ENCODE assay signal across 8 mouse cellular contexts in the genomic region with DNA sequence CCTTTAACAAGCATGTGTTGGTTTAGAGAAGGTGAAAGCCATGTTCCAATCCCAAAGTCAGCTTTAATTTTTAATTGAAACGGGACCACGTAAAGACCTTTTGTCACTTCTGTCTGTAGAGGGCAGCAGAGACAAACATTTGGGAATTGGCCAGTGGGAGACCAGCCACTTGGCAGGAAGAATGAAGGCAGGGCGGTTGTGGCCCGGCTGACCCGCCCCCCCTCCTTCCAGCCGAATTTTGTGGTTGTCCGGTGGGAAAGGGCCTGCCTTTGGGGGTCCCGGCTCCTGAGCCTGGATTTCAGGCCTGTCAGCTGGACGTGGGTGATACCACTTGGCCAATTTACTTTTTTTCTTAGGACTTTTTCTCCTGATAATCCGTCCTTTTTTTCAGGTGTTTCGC. TPM values are rescaled to one million over a fixed set of nuclear protein-coding genes. Genes with fewer than 3 reads are reported as not detected.
DNase-seq lines count a peak whose midpoint lies in the region; ATAC-seq and TF ChIP-seq lines count a peak whose summit lies in the region.

No protein-coding gene starts in this region.

- 9% methylated on average over 11 of the region's 11 CpGs for WGBS in heart, postnatal 0 days
- whole genome bisulfite sequencing in lung, postnatal 0 days, result 11% methylated on average over 11 of the region's 11 CpGs

- TF ChIP-seq POLR2A in MEL (IDR thresholded peaks at IDR 0.05; ENCODE audit: control insufficient read depth in 1 of 2, insufficient read depth in 1 of 2, low read depth in 1 of 2, low read length in 2 of 2, poor library complexity in 1 of 2), result no peak

- H3K4me1 ChIP-seq in MEL (ENCODE audit: control insufficient read depth in 1 of 2, insufficient read depth in 2 of 2, low read length in 2 of 2), result no peaks in the 10 kb centered on the region
- peaks cover 4% of the 10 kb centered on the region for H3K4me1 ChIP-seq in erythroblast, embryonic 14.5 days (ENCODE audit: control insufficient read depth)
- H3K4me1 ChIP-seq in heart, postnatal 0 days (ENCODE audit: control insufficient read depth, insufficient read depth), result no peaks in the 10 kb centered on the region
- H3K4me1 ChIP-seq in lung, postnatal 0 days (ENCODE audit: insufficient read depth, low read depth, low read length), result no peaks in the 10 kb centered on the region

- no peaks in the 10 kb centered on the region; the same call in 1 of the 2 replicates for H3K79me2 ChIP-seq in MEL (ENCODE audit: control insufficient read depth, insufficient read depth, low read length, poor library complexity)

- peak; percentile 94 for DNase-seq in MEL (ENCODE audit: low read depth, low spot score)
- DNase-seq in brain, embryonic 18.5 days (ENCODE audit: low read depth, low spot score), result peak; percentile 45
- DNase-seq in heart, postnatal 0 days (ENCODE audit: low spot score), result peak; percentile 84
- peak; percentile 79 to 81 for DNase-seq in kidney, postnatal 25 days
- peak; percentile 92 for DNase-seq in lung, postnatal 0 days (ENCODE audit: low spot score)
- DNase-seq in ovary, postnatal 10 days (ENCODE audit: low spot score), result peak; percentile 33
- DNase-seq in urinary bladder, postnatal 36 days (ENCODE audit: low spot score in 2 of 2), result peak; percentile 57 to 65

- peak overlapping the region; percentile 88 for H3K9ac ChIP-seq in MEL (ENCODE audit: control insufficient read depth, low read depth, low read length, poor library complexity, severe bottlenecking)
- H3K9ac ChIP-seq in heart, postnatal 0 days (replicated peaks; ENCODE audit: low read depth, low read length), result no peak overlapping the region; the same call in 1 of the 2 replicates
- no peak overlapping the region for H3K9ac ChIP-seq in lung, postnatal 0 days (replicated peaks; ENCODE audit: low read depth)

- TF ChIP-seq CTCF in MEL (IDR thresholded peaks at IDR 0.05 in 2 of 3, conservative IDR thresholded peaks at IDR 0.05 in 1 of 3; ENCODE audit: control insufficient read depth in 1 of 3, insufficient read depth in 1 of 3, low read depth in 2 of 3, low read length in 3 of 3, poor library complexity in 1 of 3, severe bottlenecking in 1 of 3), result peak; percentile 68 to 98 (median 80)
- peak; percentile 78 for TF ChIP-seq CTCF in heart, postnatal 0 days (IDR thresholded peaks at IDR 0.05; ENCODE audit: low read depth)
- peak; percentile 85 for TF ChIP-seq CTCF in lung, postnatal 0 days (IDR thresholded peaks at IDR 0.05)

- H3K9me3 ChIP-seq in MEL (replicated peaks; ENCODE audit: insufficient read depth, low read length), result no peaks in the 10 kb centered on the region
- H3K9me3 ChIP-seq in erythroblast, embryonic 14.5 days (ENCODE audit: control insufficient read depth, low read length), result no peaks in the 10 kb centered on the region
- H3K9me3 ChIP-seq in heart, postnatal 0 days (replicated peaks; ENCODE audit: control insufficient read depth, low read length), result no peaks in the 10 kb centered on the region
- no peaks in the 10 kb centered on the region for H3K9me3 ChIP-seq in lung, postnatal 0 days (ENCODE audit: low read length)

- H3K27ac ChIP-seq in MEL (ENCODE audit: control insufficient read depth, low read depth, low read length), result no peak overlapping the region
- no peak overlapping the region for H3K27ac ChIP-seq in heart, postnatal 0 days (ENCODE audit: low read depth)
- H3K27ac ChIP-seq in lung, postnatal 0 days (ENCODE audit: low read length), result no peak overlapping the region

- peak in 1 of 2 experiments; percentile 4; a peak in 1 of 4 replicates for TF ChIP-seq EP300 in MEL (IDR thresholded peaks at IDR 0.05; ENCODE audit: low read depth in 1 of 2, low read length in 2 of 2)
- TF ChIP-seq EP300 in heart, postnatal 0 days (IDR thresholded peaks at IDR 0.05; ENCODE audit: low read depth), result no peak
- no peak for TF ChIP-seq EP300 in lung, postnatal 0 days (IDR thresholded peaks at IDR 0.05)

- H3K36me3 ChIP-seq in MEL (ENCODE audit: control insufficient read depth in 1 of 2, insufficient read depth in 2 of 2, low read length in 2 of 2), result peaks cover 0 to 2% of the 10 kb centered on the region in 2 experiments; a peak in 2 of 4 replicates
- H3K36me3 ChIP-seq in erythroblast, embryonic 14.5 days (ENCODE audit: control insufficient read depth), result no peaks in the 10 kb centered on the region
- no peaks in the 10 kb centered on the region for H3K36me3 ChIP-seq in heart, postnatal 0 days (replicated peaks; ENCODE audit: control insufficient read depth, insufficient read depth, low read length)
- H3K36me3 ChIP-seq in lung, postnatal 0 days (ENCODE audit: insufficient read depth, low read length), result no peaks in the 10 kb centered on the region

- peak overlapping the region; percentile 59 for H3K4me2 ChIP-seq in heart, postnatal 0 days (ENCODE audit: low read depth, low read length)
- H3K4me2 ChIP-seq in lung, postnatal 0 days (replicated peaks; ENCODE audit: low read depth, low read length), result peak overlapping the region; percentile 58

- peak overlapping the region; percentile 69 to 70 for H3K4me3 ChIP-seq in MEL (ENCODE audit: control insufficient read depth in 1 of 2, insufficient read depth in 1 of 2, low read depth in 2 of 2, low read length in 2 of 2)
- peak overlapping the region; percentile 33 for H3K4me3 ChIP-seq in erythroblast, embryonic 14.5 days (replicated peaks)
- H3K4me3 ChIP-seq in heart, postnatal 0 days (ENCODE audit: low read depth, low read length), result peak overlapping the region; percentile 37
- H3K4me3 ChIP-seq in lung, postnatal 0 days (ENCODE audit: low read depth, low read length), result peak overlapping the region; percentile 20

- TF ChIP-seq RAD21 in MEL (IDR thresholded peaks at IDR 0.05; ENCODE audit: low read depth, low read length), result peak; percentile 98

- H3K27me3 ChIP-seq in MEL (ENCODE audit: control insufficient read depth in 1 of 2, insufficient read depth in 2 of 2, low read length in 2 of 2), result no peaks in the 10 kb centered on the region
- no peaks in the 10 kb centered on the region for H3K27me3 ChIP-seq in erythroblast, embryonic 14.5 days (ENCODE audit: control insufficient read depth)
- H3K27me3 ChIP-seq in heart, postnatal 0 days (ENCODE audit: control insufficient read depth, insufficient read depth, low read length), result no peaks in the 10 kb centered on the region
- no peaks in the 10 kb centered on the region for H3K27me3 ChIP-seq in lung, postnatal 0 days (replicated peaks; ENCODE audit: insufficient read depth, low read length)

- ATAC-seq in heart, postnatal 0 days (ENCODE audit: insufficient read depth, low read depth), result peak; percentile 77; the same call in 1 of the 2 replicates
- peak; percentile 84 for ATAC-seq in lung, postnatal 0 days

TF ChIP-seq in MEL, 35 proteins besides CTCF, POLR2A, EP300 and RAD21:
- TF ChIP-seq ZNF384 (IDR thresholded peaks at IDR 0.05; ENCODE audit: low read depth, low read length), result peak; percentile 42
- no peak for TF ChIP-seq BHLHE40 (IDR thresholded peaks at IDR 0.05; ENCODE audit: borderline replicate concordance, low read depth, low read length)
- TF ChIP-seq MYC (IDR thresholded peaks at IDR 0.05; ENCODE audit: low read depth, low read length), result peak; percentile 54; the same call in 1 of the 2 replicates
- TF ChIP-seq SMC3 (IDR thresholded peaks at IDR 0.05; ENCODE audit: low read depth, low read length), result peak; percentile 92
- 0 out of 2 replicates have a peak, but pooled peaks have one; percentile 0 for TF ChIP-seq RCOR1 (IDR thresholded peaks at IDR 0.05; ENCODE audit: low read depth, low read length)
- TF ChIP-seq GABPA (IDR thresholded peaks at IDR 0.05; ENCODE audit: low read depth, low read length), result no peak
- peak; percentile 29; the same call in 1 of the 2 replicates for TF ChIP-seq ELF1 (IDR thresholded peaks at IDR 0.05; ENCODE audit: low read depth, low read length)
- TF ChIP-seq SIN3A (IDR thresholded peaks at IDR 0.05; ENCODE audit: low read length), result peak; percentile 92
- peak; percentile 93 for TF ChIP-seq ZC3H11A (IDR thresholded peaks at IDR 0.05; ENCODE audit: low read depth, low read length)
- peak; percentile 79 for TF ChIP-seq MXI1 (IDR thresholded peaks at IDR 0.05; ENCODE audit: low read depth, low read length)
- TF ChIP-seq TCF12 (IDR thresholded peaks at IDR 0.05; ENCODE audit: low read depth, low read length), result no peak
- peak; percentile 42; the same call in 1 of the 2 replicates for TF ChIP-seq HCFC1 (IDR thresholded peaks at IDR 0.05; ENCODE audit: low read depth, low read length)

RNA-seq across cellular contexts. Expression of a gene that starts 8.2 kb away (rescaled TPM):
- total RNA-seq in MEL (2012; rRNA removed), result 43.4 and 47.4 TPM in 2 replicates
- 10 to 100 TPM in 1 of 2 experiments, not detected in 1; 71.0 TPM for polyA plus RNA-seq in MEL (2012; ENCODE audit: insufficient read depth in 1 of 2, insufficient read length in 2 of 2, low read depth in 1 of 2, low replicate concordance in 2 of 2, missing spikeins in 1 of 2)
- 0.32 and 0.37 TPM in 2 replicates for polyA plus RNA-seq in erythroblast, embryonic 14.5 days (2012)
- total RNA-seq in heart, postnatal 0 days (2014; rRNA removed; ENCODE audit: low replicate concordance), result 96.2 and 102 TPM in 2 replicates
- polyA plus RNA-seq in heart, postnatal 0 days (2015; fragmentation: Nextera tagmentation; extraction: Ambion mirVana), result 44.4 and 46.2 TPM in 2 replicates
- polyA plus RNA-seq in lung, postnatal 0 days (2015; fragmentation: Nextera tagmentation; extraction: Ambion mirVana), result 42.3 and 49.4 TPM in 2 replicates

RNA-seq across cellular contexts. Expression of a gene that starts 24.5 kb away (rescaled TPM):
- total RNA-seq in MEL (2012; rRNA removed), result 0.08 TPM in 1 of 2 replicates, not detected in the other
- under 1 TPM in 1 of 2 experiments, not detected in 1; 0.06 TPM for polyA plus RNA-seq in MEL (2012; ENCODE audit: insufficient read depth in 1 of 2, insufficient read length in 2 of 2, low read depth in 1 of 2, low replicate concordance in 2 of 2, missing spikeins in 1 of 2)
- not detected in 2 replicates for polyA plus RNA-seq in erythroblast, embryonic 14.5 days (2012)
- total RNA-seq in heart, postnatal 0 days (2014; rRNA removed; ENCODE audit: low replicate concordance), result not detected in 2 replicates
- polyA plus RNA-seq in heart, postnatal 0 days (2015; fragmentation: Nextera tagmentation; extraction: Ambion mirVana), result not detected in 2 replicates
- polyA plus RNA-seq in lung, postnatal 0 days (2015; fragmentation: Nextera tagmentation; extraction: Ambion mirVana), result 0.61 and 0.92 TPM in 2 replicates

RNA-seq across cellular contexts. Expression of a gene that starts 39.2 kb away (rescaled TPM):
- 28.7 and 38.6 TPM in 2 replicates for total RNA-seq in MEL (2012; rRNA removed)
- polyA plus RNA-seq in MEL (2012; ENCODE audit: insufficient read depth in 1 of 2, insufficient read length in 2 of 2, low read depth in 1 of 2, low replicate concordance in 2 of 2, missing spikeins in 1 of 2), result 10 to 100 TPM in 1 of 2 experiments, not detected in 1; 34.1 TPM
- 3.6 and 4.6 TPM in 2 replicates for polyA plus RNA-seq in erythroblast, embryonic 14.5 days (2012)
- total RNA-seq in heart, postnatal 0 days (2014; rRNA removed; ENCODE audit: low replicate concordance), result 65.8 and 82.6 TPM in 2 replicates
- 85.4 and 119 TPM in 2 replicates for polyA plus RNA-seq in heart, postnatal 0 days (2015; fragmentation: Nextera tagmentation; extraction: Ambion mirVana)
- polyA plus RNA-seq in lung, postnatal 0 days (2015; fragmentation: Nextera tagmentation; extraction: Ambion mirVana), result 88.6 and 98.4 TPM in 2 replicates

Comparison
In these comparisons a context has a peak if more than half of its experiments do, and no peak if none do; other contexts are left out.
1. DNase-seq: peak in every context shown above with its lines; median percentile 94 in MEL; 92 in lung, postnatal 0 days; 84 in heart, postnatal 0 days; 80 in kidney, postnatal 25 days; 61 in urinary bladder, postnatal 36 days; 45 in brain, embryonic 18.5 days; 33 in ovary, postnatal 10 days.
2. RNA of a gene that starts 8.2 kb away (polyA plus RNA-seq): 71.0 TPM in MEL, 44.4 to 46.2 TPM in heart, postnatal 0 days and 42.3 to 49.4 TPM in lung, postnatal 0 days; 0.32 to 0.37 TPM in erythroblast, embryonic 14.5 days; every median in the first group is over 10 times any median in the second.
3. Peak in every context shown above with its lines, with median percentiles within 50 percentile points of each other: H3K4me3 ChIP-seq and CTCF ChIP-seq.